Mouse (Mus musculus): Measurements from ENCODE around the gene Brap.
"Not testable (repeated sequence)": the region's sequence is repeated elsewhere in the genome, so short reads cannot be mapped to it uniquely, and the experiment has no call there.

The Brap gene

DNA sequence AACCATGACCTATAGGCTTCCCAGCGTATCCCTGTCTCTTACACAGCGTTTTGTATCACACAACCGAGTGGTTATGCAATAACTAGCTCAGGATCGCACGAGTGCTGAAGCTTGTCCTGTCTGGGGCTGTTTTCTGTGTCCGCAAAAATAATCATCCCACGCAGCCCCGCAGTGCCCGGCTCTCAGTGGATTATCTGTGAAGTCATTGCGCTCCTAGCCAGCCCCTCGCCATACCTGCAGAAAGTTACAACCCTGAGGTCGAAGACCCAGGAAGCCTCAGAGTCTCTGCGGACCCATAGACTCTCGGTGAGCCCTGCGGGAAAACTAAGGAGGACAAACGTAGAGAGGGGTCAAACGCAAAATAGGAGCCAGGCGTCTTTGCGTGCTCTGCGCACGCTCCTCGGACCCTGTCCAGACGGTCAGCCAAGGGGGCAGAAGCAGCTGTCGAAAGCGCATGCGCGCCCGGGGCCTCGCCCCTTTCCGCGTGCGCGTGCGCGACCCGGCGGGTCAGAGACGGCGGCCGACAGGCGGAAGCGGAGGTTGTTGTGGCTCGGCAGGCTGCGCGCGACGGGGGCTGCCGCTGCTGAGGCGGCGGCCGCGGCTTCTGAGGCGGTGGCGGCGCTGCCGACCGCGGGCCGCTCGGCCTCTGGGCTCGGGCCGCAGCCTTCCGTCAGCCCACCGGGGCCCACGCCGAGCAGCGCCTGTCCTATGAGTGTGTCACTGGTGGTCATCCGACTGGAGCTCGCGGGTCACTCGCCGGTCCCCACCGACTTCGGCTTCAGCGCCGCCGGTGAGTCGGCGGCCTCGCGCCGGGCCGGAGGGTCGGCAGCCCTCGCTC lies at the start of gene Brap, which contains the start of gene Acad10:
Brap (plus strand) TSS at position 505 of the 838 bp plus-strand sequence.
Acad10 (minus strand) TSS at position 456 of the 838 bp plus-strand sequence.
- DNase-seq: peak; percentile 93 to 96

DNA sequence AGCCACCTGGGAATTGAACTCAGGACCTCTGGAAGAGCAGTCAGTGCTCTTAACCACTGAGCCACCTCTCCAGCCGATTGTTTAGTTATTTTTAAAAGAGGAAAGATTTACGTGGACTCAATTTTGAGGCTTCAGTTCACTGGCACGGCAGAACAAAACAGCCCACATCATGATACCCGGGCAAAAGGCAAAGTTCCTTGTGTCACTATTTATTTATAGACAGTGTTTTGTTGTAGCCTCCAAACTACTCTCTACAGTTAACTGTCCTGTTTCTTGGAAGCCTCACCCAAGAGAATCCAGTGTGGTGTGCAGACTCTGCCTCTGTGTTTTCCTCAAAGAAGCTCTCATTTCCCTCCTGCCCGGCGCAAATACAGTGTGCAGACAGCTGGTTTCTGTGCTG lies 48.3 kb upstream of the Brap start:
- DNase-seq: no peak

- not testable (repeated sequence) for DNase-seq
Observed at GRCm38 (mm10) chr5:121614921-121615320, 45.4 kb upstream of the Brap start.

- DNase-seq: peak; percentile 78 to 81
Observed at GRCm38 (mm10) chr5:121618592-121619513, 41.5 kb upstream of the Brap start, which contains the start of gene Acad12. Acad12 (minus strand) TSS chr5:121618938.

GRCm38 (mm10) chr5:121621102-121621501 lies 39.3 kb upstream of the Brap start:
- DNase-seq: no peak

- DNase-seq: no peak
Observed at GRCm38 (mm10) chr5:121623241-121623640, 37.1 kb upstream of the Brap start.

DNA sequence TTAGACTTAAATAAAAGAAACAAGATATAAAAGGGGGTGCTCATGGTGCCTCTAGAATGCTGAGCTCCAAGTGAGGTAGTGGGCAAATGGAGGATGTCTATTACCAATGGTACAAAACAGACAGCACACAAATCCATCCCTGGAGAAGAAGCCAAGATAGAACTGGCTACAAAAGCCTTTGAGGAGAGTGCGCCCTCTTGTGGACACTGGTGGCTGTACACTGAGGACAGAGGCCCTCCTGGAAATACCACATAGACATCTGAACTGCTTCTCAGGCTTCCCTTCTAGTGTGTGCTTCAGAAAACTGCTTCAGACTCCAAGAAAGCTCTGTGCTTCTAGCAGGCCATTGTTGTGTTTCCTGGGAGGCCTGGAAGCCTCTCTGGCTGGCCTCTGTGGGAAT lies 32.5 kb upstream of the Brap start:
- DNase-seq: peak; percentile 84 to 85

- peak; percentile 12 to 17 for DNase-seq
Observed at GRCm38 (mm10) chr5:121631106-121631647, 29.2 kb upstream of the Brap start.

DNA sequence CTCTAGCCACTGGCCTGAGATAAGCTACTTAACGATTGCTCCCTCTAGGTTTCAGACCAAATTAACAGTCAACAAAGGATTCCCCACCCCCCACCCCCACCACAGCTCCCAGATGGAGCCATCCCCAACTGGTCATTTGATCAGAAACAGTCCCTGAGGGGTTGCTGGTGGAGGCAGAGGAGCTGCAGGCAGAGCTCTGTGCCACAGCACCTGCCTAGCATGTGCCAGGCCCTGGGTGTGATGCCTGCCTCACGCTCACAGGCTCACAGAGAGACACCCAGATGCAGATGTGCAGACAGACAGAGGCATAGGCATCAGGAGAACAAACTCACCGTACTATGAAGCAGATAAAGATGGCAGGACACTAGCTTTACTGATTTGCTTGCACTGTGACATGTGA lies 27.6 kb upstream of the Brap start:
- no peak for DNase-seq

GRCm38 (mm10) chr5:121634668-121635067 lies 25.7 kb upstream of the Brap start:
- no peak for DNase-seq

DNA sequence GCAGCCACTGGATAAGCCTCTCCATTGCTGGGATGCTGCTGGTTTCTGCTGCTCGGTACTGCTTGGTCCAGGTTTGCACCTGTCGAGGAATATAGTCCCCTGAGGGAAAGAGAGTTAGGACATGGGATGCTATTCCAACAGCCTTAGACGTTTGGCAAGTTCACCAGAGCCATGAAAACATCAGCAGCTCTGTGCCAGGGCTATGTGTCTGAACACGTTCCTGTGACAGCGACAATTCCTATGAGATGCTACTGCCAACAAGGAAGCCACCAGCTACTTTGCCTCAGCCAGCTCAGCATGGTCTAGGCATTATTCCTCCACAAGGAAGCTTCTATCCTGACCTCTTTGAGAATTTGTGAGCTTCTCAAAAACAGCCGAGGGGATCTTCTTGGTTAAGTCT lies 23.1 kb upstream of the Brap start:
- DNase-seq: no peak

- DNase-seq: no peak
Observed at GRCm38 (mm10) chr5:121639601-121640000, 20.8 kb upstream of the Brap start.

GRCm38 (mm10) chr5:121649134-121649533 lies 11.2 kb upstream of the Brap start:
- DNase-seq: no peak

- DNase-seq: no peak
Observed at GRCm38 (mm10) chr5:121654526-121654925, 5.8 kb upstream of the Brap start.

DNA sequence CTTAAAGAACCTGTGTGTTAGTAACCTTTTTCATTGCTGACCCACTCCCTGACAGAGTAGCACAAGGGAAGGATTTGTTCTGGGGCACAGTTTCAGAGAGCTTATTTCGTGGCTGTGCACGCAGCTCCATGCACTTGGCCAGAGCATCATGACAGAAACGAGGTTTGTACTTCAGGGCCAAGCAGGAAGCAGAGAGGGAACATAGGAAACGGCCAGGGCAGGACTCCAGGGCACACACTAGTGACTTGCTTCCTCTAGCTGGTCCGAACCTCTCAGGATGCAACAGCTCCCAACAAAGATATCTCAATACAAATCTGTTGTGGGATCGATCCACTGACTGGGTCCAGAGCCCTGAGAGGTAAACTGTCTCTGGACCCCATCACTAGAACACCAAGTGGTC lies 3.5 kb upstream of the Brap start:
- not testable (repeated sequence) for DNase-seq

- not testable (repeated sequence) for DNase-seq
Observed at GRCm38 (mm10) chr5:121657656-121658055, 2.7 kb upstream of the Brap start.

DNA sequence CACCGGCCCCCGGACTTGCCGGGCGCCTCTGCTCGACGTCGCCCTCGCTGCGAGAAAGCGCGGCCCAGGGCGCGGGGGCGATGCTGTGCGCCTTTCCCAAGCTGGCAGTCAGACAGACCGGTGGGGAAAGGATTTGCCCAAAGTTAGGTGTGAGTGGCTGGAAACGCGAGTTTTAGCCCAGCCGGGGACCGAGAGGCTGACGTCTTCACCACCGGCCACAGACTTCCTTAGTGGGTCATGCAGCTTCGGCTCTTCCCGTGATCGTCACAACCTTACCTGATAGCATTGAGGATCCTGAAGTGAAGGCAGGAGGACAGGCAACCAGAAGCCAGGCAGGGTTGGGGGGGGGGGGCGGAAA lies 513 bp downstream of the Brap start:
- peak; percentile 39 to 41 for DNase-seq

GRCm38 (mm10) chr5:121661494-121661893 lies 1.1 kb downstream of the Brap start:
- DNase-seq: no peak

- DNase-seq: no peak
Observed at GRCm38 (mm10) chr5:121663456-121663855, 3.1 kb downstream of the Brap start.

DNA sequence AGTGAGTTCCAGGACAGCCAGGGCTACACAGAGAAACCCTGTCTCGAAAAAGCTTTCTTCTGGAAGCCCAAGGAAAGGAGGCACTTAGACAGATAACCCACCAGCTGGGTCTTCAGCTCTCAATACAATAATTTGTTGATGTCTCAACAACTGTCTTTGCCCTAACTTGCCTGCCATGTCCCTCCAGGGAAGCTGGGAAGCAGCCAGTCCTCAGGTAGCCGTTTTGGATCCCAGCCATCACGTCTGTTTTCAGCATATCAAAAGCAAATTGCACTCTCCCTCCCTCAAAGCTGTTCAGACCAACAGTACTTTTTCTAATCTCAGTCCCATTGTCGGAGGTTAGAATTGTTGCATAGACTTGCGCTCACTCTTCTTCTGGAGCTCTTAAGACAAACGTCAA lies 3.7 kb downstream of the Brap start:
- no peak for DNase-seq

DNA sequence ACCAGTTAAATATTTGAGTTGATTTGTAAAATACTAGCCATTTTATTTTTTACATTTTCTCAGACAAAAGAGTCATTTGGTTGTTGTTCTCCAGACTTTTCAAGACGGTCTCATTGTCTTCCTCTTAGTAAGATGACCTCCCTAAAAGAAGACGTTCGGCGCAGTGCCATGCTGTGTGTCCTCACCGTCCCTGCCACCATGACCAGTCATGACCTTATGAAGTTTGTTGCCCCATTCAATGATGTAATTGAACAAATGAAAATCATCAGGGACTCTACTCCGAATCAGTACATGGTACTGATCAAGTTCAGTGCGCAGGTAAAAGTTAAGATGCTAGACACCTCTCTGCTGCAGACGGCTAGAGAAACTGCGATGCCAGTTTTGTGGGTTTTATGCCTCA lies 4.6 kb downstream of the Brap start:
- no peak for DNase-seq

- DNase-seq: no peak
Observed at GRCm38 (mm10) chr5:121667067-121667466, 6.7 kb downstream of the Brap start.

DNA sequence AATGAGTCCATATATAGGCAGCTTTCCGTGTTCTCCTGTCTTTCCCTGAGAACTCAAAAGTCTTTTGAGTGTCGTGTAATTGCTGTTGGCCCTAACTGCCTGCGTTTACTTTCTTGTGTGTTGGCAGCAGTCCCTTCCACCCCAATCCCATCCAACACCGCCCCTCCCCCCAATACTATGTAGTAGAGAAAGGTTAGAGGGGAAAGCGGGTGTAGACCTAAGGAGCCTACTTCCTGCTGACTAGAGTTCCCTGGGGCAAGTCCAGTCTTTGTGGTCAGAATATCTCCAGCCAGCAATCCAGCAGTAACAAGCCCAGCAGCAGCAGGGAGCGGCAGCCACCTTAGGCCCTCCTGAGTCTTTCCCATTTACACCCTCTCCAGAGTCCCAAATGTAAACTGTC lies 8.0 kb downstream of the Brap start:
- no peak for DNase-seq
